Mouse (Mus musculus): Measurements from ENCODE around the gene Ltb4r2.

The Ltb4r2 gene

DNA sequence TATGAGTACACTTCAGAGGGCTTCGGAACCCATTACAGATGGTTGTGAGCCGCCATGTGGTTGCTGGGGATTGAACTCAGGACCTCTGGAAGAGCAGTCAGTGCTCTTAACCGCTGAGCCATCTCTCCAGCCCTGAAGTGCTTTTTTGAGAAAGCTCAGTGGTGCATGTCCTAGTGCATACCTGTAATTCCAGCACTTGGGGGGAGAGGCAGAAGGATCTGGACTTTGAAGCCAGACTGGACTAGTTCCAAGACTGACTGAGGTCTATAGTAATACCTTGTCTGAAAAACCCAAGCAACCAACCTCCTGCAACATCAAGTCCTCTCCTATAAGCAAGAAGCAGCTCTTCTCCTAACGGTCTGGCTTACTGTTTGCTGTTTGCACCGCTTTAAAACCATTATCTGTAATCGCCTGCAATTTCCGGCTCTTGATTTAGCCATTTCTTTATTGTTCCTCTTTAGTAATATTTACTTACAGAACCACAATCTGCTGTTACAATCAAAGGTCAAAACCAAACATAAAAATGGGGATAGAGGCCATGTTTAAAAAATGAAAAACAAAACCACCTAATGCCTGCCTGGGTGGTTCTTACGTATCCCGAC is 24.0 kb upstream of the Ltb4r2 start:
- no peak for DNase-seq (ENCODE audit: low read depth, low spot score)

- DNase-seq (ENCODE audit: low read depth, low spot score) = peak; percentile 80
Measured at GRCm38 (mm10) chr14:55743711-55744110, 17.5 kb upstream of the Ltb4r2 start.

GRCm38 (mm10) chr14:55745180-55745860 is 15.9 kb upstream of the Ltb4r2 start, which contains the start of the genes Dhrs1 and Nop9:
TSS of gene Dhrs1 (minus strand) at chr14:55745690.
TSS of gene Nop9 (plus strand) at chr14:55745693.
- DNase-seq (ENCODE audit: low read depth, low spot score) = peak; percentile 76

DNA sequence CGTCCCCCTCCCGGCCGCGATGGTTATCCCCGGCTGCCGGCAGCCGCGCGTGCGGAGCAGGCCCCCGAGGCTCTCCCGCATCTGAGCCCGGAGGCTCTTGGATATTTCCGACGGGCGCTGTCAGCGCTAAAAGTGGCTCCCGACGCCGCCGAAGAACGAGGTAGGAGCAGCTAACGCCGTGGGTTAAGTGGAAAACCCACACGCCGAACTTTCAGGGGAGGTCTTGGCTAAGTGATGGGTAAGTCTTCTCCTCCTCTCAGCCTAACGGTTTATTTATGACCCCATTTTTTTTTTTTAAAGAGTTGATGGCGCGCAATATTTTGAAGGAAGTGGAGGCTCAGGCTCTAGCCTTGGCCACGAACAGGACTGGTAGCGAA is 15.4 kb upstream of the Ltb4r2 start:
- no peak for DNase-seq (ENCODE audit: low read depth, low spot score)

- DNase-seq (ENCODE audit: low read depth, low spot score) = no peak
Measured at GRCm38 (mm10) chr14:55747051-55747847, 14.0 kb upstream of the Ltb4r2 start.

GRCm38 (mm10) chr14:55757566-55757965 is 3.7 kb upstream of the Ltb4r2 start:
- DNase-seq (ENCODE audit: low read depth, low spot score) = no peak

DNA sequence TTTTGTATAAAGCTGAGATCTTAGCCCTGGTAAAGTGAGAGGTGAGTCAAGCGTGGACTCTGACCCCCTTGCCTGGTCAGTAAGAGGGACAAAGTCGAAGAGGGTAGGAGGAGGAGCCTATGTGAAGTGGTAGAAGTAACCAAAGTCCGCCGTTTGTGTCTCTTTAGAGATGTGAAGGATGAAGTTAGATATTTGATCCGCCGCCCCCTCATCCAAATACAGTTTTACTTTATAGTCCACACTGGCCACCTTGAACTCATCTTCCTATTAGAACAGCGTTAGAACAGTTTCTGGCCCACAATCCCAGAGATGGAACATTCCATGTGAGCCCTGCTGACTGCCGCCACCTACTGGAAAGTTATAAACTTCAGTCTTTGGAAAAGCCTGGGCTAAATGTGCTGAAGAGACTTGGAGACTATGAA is 2.9 kb upstream of the Ltb4r2 start, which contains the start of gene Cideb:
Gene Cideb (minus strand): TSS at position 96 of the 422 bp plus-strand sequence.
- no peak for DNase-seq (ENCODE audit: low read depth, low spot score)

- DNase-seq (ENCODE audit: low read depth, low spot score) = peak; percentile 58
Measured at GRCm38 (mm10) chr14:55760156-55760555, 1.1 kb upstream of the Ltb4r2 start.

DNA sequence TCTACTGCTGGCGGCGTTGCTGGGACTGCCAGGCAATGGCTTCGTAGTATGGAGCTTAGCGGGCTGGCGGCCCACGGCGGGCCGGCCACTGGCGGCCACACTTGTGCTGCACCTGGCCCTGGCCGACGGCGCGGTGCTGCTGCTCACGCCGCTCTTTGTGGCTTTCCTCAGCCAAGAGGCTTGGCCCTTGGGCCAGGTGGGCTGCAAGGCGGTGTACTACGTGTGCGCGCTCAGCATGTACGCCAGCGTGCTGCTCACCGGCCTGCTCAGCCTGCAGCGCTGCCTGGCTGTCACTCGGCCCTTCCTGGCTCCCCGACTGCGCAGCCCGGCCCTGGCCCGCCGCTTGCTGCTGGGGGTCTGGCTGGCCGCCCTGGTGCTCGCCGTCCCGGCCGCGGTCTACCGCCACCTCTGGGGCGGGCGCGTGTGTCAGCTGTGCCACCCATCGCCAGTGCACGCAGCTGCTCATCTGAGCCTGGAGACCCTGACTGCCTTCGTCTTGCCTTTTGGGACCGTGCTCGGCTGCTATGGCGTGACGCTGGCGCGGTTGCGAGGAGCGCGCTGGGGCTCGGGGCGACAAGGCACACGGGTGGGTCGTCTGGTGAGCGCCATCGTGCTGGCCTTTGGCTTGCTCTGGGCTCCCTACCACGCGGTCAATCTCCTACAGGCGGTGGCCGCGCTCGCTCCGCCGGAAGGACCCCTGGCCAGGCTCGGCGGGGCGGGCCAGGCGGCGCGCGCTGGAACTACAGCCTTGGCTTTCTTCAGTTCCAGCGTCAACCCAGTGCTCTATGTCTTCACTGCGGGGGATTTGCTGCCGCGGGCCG is 983 bp downstream of the Ltb4r2 start:
- no peak for DNase-seq (ENCODE audit: low read depth, low spot score)

DNA sequence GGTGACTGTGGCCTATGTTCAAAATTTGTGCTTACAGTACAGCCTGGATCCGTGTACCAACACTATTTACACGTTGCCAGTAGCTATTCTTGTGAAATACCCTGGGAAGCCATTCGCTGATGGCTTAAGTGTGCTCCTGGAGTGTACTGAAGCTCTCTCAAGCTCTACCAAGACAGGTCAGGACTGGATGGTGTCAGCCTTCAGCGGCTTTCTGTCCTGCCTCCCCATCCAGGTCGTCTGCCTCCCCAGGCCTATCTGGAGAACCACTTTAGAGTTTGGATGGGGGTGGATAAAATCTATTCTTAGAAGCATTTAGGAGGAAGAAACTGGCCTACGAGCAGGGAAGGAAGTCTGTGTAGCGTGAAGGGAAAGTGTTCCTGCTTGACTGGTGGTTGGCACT is 1.9 kb downstream of the Ltb4r2 start:
- DNase-seq (ENCODE audit: low read depth, low spot score) = no peak

GRCm38 (mm10) chr14:55765696-55766095 is 4.5 kb downstream of the Ltb4r2 start, which contains the start of gene Ltb4r1:
TSS of gene Ltb4r1 (plus strand) at chr14:55765962.
- no peak for DNase-seq (ENCODE audit: low read depth, low spot score)

- DNase-seq (ENCODE audit: low read depth, low spot score) = no peak
Measured at GRCm38 (mm10) chr14:55767519-55768414, 6.5 kb downstream of the Ltb4r2 start.

DNA sequence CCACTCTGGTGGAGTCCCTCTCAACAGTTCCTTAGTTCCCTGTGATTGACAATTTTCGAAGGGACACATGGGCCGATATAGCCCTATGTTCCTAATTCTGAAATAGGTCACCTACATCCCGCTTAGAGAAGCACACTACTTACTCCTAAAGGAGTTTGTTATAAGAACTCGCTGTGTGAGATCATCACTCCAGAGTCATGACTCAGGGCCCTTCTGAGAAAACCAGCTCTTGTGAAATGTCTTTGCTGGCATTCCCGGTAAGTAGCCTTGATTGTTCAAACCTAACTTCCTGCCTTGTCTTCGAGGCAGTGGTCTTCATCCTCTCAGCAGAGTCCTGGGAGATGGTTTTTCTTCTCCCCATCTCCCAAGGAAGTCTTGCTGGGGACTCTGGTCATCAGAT is 7.3 kb downstream of the Ltb4r2 start:
- no peak for DNase-seq (ENCODE audit: low read depth, low spot score)

DNA sequence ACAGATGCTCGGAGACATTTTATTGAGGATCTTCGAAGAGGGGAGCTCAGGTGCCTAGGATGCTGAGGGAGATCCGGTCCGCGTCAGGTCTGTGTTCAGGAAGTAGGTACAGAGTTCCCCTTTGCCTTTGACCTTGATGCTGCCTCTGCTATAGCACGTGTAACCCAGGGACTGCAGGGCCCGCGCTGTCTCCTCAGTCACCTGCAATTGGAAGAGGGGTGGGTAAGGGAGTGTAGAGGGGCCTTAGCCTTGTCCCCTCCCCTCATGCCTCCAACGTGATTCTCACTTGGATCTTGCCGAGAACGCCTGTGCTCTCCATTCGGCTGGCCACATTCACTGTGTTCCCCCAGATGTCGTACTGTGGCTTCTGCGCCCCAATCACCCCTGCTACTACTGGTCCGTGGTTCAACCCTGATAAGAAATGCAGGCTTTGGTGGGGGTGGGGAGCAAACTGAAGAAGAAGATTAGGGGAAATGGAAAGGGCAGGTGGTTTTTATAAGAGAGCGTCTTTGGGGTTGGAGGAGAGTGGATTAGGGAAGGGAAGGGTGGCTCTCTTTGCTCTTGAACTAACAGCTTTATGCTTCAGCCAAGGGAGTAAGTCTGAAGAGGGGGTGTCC is 8.0 kb downstream of the Ltb4r2 start:
- DNase-seq (ENCODE audit: low read depth, low spot score) = no peak

DNA sequence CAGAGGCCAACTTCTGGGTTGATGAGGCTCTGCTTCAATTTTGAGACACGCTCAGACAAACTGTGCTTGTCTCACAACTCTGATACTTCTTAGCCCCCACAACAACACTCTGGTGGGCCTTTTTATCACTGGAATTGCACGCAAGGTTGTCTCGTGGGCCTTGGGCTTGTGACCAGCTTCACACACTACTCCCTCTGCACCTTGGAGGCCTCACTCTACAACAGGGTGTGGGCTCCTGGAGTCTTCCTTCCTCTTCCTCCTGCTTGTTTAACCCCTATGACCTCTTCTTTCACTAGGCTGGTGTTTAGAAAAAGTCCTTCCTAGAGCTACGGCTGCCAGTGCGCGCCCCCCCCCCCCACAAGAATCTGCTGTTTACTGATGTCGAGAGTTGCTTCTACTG is 15.5 kb downstream of the Ltb4r2 start:
- DNase-seq (ENCODE audit: low read depth, low spot score) = no peak

DNA sequence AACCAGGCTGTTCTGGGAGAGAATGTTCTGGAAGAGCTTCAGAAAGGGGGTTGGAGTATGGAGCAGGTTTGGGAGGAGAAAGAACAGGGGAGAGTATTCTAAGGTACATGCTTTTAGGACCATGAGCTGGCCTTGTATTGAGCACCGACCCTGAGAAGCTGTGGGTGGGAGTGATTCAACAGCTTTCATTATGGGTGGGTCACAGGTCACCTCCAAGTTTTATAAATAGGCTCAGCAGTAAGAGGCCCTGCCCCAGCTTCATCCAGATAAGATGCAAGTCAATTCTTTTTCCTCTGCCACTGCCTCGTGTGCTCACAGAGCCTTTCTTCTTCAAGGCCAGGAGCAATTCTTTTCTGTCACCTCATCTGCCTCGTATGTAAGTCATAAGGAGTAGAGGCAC is 15.9 kb downstream of the Ltb4r2 start:
- DNase-seq (ENCODE audit: low read depth, low spot score) = no peak

DNA sequence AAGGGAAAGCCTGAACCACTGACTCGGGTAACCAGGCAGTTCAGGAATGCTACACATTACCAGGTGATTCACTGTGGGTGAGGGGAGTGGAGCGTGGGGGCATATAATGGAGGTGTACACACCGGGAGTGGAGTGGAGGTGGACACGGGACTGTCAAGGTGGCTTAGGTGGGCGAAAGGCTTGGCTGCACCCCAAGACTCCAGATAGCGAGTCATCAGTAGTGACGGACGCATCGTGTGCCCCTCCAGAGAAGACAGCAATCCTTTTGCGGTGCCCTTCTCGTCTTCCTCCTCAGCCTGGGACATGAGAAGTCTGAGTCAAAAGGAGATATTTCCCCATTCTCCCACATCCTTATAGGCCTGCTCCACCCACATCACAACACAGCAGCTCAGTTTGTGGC is 16.6 kb downstream of the Ltb4r2 start:
- DNase-seq (ENCODE audit: low read depth, low spot score) = no peak

GRCm38 (mm10) chr14:55778686-55779085 is 17.5 kb downstream of the Ltb4r2 start:
- no peak for DNase-seq (ENCODE audit: low read depth, low spot score)

DNA sequence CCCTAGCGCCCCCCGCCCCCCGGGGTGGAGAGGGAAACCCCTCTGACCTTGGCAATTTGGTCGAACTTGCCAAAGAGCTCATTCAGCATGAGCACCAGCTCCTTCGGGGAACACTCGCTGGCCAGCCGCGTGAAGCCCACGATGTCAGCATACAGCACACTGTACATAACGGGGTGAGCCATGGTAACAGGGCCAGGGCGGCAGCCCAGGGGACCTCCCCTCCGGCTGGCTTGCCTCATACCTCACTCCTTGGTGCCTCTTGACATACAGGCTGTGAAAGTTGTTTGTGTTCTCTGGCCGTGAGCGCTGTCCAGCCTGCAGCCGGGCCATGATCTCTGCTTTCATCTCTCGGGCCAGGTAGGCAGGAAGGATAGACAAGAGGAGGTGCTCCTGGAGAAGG is 18.4 kb downstream of the Ltb4r2 start:
- DNase-seq (ENCODE audit: low read depth, low spot score) = no peak

DNA sequence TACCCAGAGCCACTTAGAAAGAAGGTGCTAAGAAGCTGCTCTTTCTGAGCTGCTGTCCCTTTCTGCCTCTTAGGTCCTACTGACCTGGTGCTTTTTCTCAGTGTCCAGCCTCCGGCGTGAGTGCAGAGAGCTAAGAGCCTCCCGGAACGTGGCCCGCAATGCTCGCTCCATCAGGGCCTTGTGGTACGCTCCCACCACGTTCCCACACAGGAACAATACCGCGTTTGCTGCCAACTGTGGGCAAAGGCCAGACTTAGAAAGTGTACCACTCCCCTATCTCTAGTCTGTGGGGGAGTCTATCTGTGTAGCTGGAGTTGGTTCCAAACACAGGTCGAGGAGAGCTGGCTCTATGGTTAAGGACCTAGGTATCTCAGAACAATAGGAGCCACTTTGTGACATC is 19.5 kb downstream of the Ltb4r2 start:
- no peak for DNase-seq (ENCODE audit: low read depth, low spot score)

Data from skeletal muscle tissue, adult 2 months (tissue).